Mouse (Mus musculus) neural tube, embryonic 14.5 days (tissue): Measurements from ENCODE around the gene Abcg1. TPM values are rescaled to one million over a fixed set of nuclear protein-coding genes. Genes with fewer than 3 reads are reported as not detected.

Source experiments
- ATAC-seq: fragments of 200-750 bp; cut with Nextera tagmentation; 2 replicates; pipeline ENCODE4 v1.8.0; 2017; ENCODE audit warnings: low read depth, mild to moderate bottlenecking, moderate TSS enrichment, moderate library complexity
- H3K27ac ChIP-seq: fragments of 300-500 bp; sonication (generic); 2 replicates; pipeline ENCODE4 v1.5.1; 2014; ENCODE audit warnings: low read depth, mild to moderate bottlenecking, control low read depth, low read length, moderate library complexity, mixed read lengths
- H3K27me3 ChIP-seq: fragments of 300-500 bp; sonication (generic); 2 replicates; pipeline ENCODE4 v1.6.1; 2014; ENCODE audit warnings: low read length; ENCODE audit not compliant: control insufficient read depth, insufficient read depth
- H3K36me3 ChIP-seq: fragments of 300-500 bp; sonication (generic); 2 replicates; pipeline ENCODE4 v1.6.1; 2014; ENCODE audit warnings: low read length, mixed read lengths; ENCODE audit not compliant: control insufficient read depth, insufficient read depth
- H3K4me1 ChIP-seq: fragments of 300-500 bp; sonication (generic); 2 replicates; pipeline ENCODE4 v1.6.1; 2014; ENCODE audit warnings: low read length; ENCODE audit not compliant: control insufficient read depth, insufficient read depth
- H3K4me2 ChIP-seq: fragments of 300-500 bp; sonication (generic); 2 replicates; pipeline ENCODE4 v1.6.1; 2014; ENCODE audit warnings: mild to moderate bottlenecking, low read depth, low read length, control low read depth
- H3K4me3 ChIP-seq: fragments of 300-500 bp; sonication (generic); 2 replicates; pipeline ENCODE4 v1.5.1; 2014; ENCODE audit warnings: low read depth, low read length, control low read depth, mixed read lengths
- H3K9ac ChIP-seq: fragments of 300-500 bp; sonication (generic); replicated peaks from 2 replicates; pipeline ENCODE4 v1.6.1; 2014; ENCODE audit warnings: low read depth, mild to moderate bottlenecking, control low read depth, low read length, mixed read lengths
- H3K9me3 ChIP-seq: fragments of 300-500 bp; sonication (generic); 2 replicates; pipeline ENCODE4 v1.6.1; 2016; ENCODE audit warnings: low read length; ENCODE audit not compliant: control insufficient read depth
- WGBS: fragments of 180-500 bp; shearing (Covaris S2); extraction: QIAGEN DNeasy Blood & Tissue Kit; methylation state at CpG from one replicate; pipeline ENCODE4 v1.1.7; 2014; 5-methylcytosine and 5-hydroxymethylcytosine counted together
- polyA plus RNA-seq: library from polyadenylated mRNA; unstranded; fragments of >200 nt; fragmentation: Nextera tagmentation; extraction: Ambion mirVana; gene quantifications from 2 replicates; pipeline ENCODE4 v1.2.1, GENCODE M21; 2014

Abcg1 gene
- polyA plus RNA-seq, 1 experiment from 2014 or later, result 20.5 TPM

DNA sequence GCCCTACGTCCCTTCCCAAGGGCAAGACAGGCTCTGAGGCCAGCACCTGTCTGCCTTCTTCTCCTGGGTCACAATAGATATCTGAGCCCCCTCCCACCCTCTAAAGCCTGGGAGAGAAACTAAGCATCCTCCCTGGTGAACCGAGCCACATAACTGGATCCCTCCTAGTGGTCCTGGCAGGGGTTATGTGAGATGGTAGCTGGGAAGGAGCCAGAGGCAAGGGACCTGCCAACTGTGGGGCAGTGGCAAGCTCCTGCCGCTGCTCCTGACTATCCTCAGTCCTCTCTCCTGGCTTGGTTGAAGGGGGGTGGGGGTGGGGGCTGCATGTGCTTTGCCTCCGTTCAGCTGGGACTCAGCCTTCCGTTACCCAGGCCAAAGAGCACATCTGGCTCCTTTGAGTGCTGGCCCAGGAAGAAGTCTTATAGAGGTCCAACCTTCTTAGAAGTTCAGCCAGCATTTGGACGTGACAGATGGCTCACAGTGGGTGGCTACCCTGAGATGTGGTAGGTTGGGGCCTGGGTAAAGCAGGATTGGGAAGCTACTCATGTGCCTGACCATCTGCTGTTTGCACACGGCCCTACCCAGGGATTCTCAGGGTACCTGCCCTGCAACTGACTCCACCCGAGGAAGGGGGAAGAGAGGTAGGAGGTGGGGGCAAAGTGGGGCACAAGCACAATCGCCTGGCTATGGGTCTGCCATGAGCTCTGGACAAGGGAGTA lies 68.2 kb downstream of the Abcg1 start:
- H3K27me3 ChIP-seq, result no peaks in the 10 kb centered on the region
- no peak overlapping the region for H3K27ac ChIP-seq
- H3K4me1 ChIP-seq, result no peaks in the 10 kb centered on the region
- no peak overlapping the region for H3K9ac ChIP-seq
- H3K9me3 ChIP-seq, result no peaks in the 10 kb centered on the region
- no peak overlapping the region for H3K4me3 ChIP-seq
- H3K4me2 ChIP-seq, result no peak overlapping the region
- no peaks in the 10 kb centered on the region for H3K36me3 ChIP-seq
- no peak for ATAC-seq
- 46% methylated on average over 9 of the region's 9 CpGs for WGBS

- ATAC-seq, result no peak
- Histone ChIP-seq H3K9me3 (no peaks in the 10 kb centered on the region), H3K27ac (no peak overlapping the region), H3K4me1 (no peaks in the 10 kb centered on the region), H3K4me2 (no peak overlapping the region), H3K36me3 (no peaks in the 10 kb centered on the region), H3K27me3 (no peaks in the 10 kb centered on the region), H3K9ac (no peak overlapping the region), H3K4me3 (no peak overlapping the region)
- WGBS, result 86% methylated on average over 9 of the region's 9 CpGs
These were observed 71.3 kb downstream of the Abcg1 start for GRCm38 (mm10) chr17:31128708-31129318.

- Histone ChIP-seq H3K9ac (no peak within 1 kb of the TSS), H3K27ac (no peak within 1 kb of the TSS), H3K36me3 (no peaks in the 10 kb centered on the region), H3K4me1 (no peaks in the 10 kb centered on the region), H3K9me3 (no peaks in the 10 kb centered on the region), H3K4me2 (no peak within 1 kb of the TSS), H3K27me3 (no peaks in the 10 kb centered on the region), H3K4me3 (no peak within 1 kb of the TSS)
- no peak for ATAC-seq
- 23% methylated on average over 2 of the region's 2 CpGs for WGBS
These were observed 72.0 kb downstream of the Abcg1 start, which contains the start of gene Tff3 for GRCm38 (mm10) chr17:31129452-31129851. Gene Tff3, minus strand, starts transcription at chr17:31129646.

- no peaks in the 10 kb centered on the region for H3K4me1 ChIP-seq
- no peak for ATAC-seq
- H3K4me2 ChIP-seq, result no peak overlapping the region
- H3K9me3 ChIP-seq, result no peaks in the 10 kb centered on the region
- no peak overlapping the region for H3K27ac ChIP-seq
- WGBS, result 87% methylated on average over 10 of the region's 10 CpGs
- H3K9ac ChIP-seq, result no peak overlapping the region
- H3K4me3 ChIP-seq, result no peak overlapping the region
- no peaks in the 10 kb centered on the region for H3K36me3 ChIP-seq
- H3K27me3 ChIP-seq, result no peaks in the 10 kb centered on the region
These were observed 73.9 kb downstream of the Abcg1 start for GRCm38 (mm10) chr17:31131269-31131821.

DNA sequence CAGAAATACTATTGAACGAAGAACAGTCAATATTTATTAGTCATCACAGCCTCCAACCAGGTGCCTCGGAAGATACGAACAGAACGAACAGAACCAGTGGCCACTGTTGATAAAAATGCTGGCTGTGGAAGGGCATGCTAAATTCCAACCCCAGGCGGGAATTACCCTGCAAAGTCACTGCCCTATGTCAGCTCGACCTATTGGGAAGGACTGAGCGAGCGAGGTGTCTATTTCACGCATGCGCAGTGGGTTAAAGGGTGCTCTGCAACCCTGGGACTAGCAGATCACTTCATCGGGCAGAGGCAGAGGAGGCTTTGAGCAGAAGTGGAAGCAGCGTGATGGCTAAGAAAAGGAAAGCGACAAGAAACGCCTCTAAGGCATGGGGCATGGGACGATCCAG lies 76.3 kb downstream of the Abcg1 start:
- no peak overlapping the region for H3K4me2 ChIP-seq
- H3K9me3 ChIP-seq, result no peaks in the 10 kb centered on the region
- H3K36me3 ChIP-seq, result no peaks in the 10 kb centered on the region
- 82% methylated on average over 15 of the region's 15 CpGs for WGBS
- H3K9ac ChIP-seq, result no peak overlapping the region
- ATAC-seq, result no peak
- H3K4me3 ChIP-seq, result no peak overlapping the region
- no peak overlapping the region for H3K27ac ChIP-seq
- no peaks in the 10 kb centered on the region for H3K27me3 ChIP-seq
- H3K4me1 ChIP-seq, result no peaks in the 10 kb centered on the region

- no peaks in the 10 kb centered on the region for H3K9me3 ChIP-seq
- H3K4me3 ChIP-seq, result no peak overlapping the region
- H3K4me2 ChIP-seq, result no peak overlapping the region
- H3K9ac ChIP-seq, result no peak overlapping the region
- no peak overlapping the region for H3K27ac ChIP-seq
- H3K4me1 ChIP-seq, result no peaks in the 10 kb centered on the region
- 77% methylated on average over 6 of the region's 6 CpGs for WGBS
- H3K36me3 ChIP-seq, result no peaks in the 10 kb centered on the region
- no peak for ATAC-seq
- H3K27me3 ChIP-seq, result no peaks in the 10 kb centered on the region
These were observed 77.4 kb downstream of the Abcg1 start for GRCm38 (mm10) chr17:31134913-31135312.

DNA sequence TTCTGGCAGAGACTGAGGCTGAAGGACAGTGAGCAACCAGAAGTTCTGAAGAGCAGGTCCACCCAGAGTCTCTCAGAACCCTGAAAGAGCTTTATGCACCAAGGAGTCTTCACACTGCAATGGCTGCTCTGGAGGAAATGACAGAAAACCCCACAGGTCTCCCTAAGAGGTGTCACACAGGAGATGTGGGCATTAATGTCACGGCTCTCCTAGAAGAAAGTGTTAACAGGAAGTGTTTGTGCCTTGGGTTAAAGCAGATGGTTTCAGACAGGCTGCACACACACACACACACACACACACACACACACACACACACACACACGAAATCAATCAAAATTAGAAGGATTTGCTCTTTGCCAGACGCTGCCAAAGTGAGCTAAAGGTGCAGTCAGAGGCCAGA lies 78.8 kb downstream of the Abcg1 start:
- Histone ChIP-seq H3K36me3 (no peaks in the 10 kb centered on the region), H3K4me3 (no peak overlapping the region), H3K27me3 (no peaks in the 10 kb centered on the region), H3K27ac (no peak overlapping the region), H3K4me1 (no peaks in the 10 kb centered on the region), H3K9ac (no peak overlapping the region), H3K4me2 (no peak overlapping the region), H3K9me3 (no peaks in the 10 kb centered on the region)
- ATAC-seq, result no peak
- WGBS, result 55% methylated on average over 3 of the region's 3 CpGs

DNA sequence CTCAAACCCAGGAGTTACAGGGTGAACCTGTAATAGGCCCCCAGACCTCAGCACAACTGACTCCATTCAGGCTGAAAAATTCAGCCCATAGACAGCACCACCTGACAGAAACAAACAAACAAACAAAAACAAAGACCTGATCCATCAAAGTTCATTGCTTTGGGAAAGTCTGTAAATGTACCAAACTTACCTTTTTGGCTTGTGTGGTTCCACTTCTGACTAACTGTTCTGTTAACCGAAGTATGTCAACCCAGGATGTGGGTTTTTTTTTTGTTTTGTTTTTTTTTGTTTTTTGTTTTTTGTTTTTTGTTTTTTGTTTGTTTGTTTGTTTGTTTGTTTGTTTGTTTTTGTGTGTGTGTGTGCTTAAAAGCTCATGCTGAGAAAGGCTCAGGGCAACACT lies 79.3 kb downstream of the Abcg1 start:
- Histone ChIP-seq H3K9ac (no peak overlapping the region), H3K4me2 (no peak overlapping the region), H3K4me3 (no peak overlapping the region), H3K27ac (no peak overlapping the region), H3K27me3 (no peaks in the 10 kb centered on the region), H3K9me3 (no peaks in the 10 kb centered on the region), H3K36me3 (no peaks in the 10 kb centered on the region), H3K4me1 (no peaks in the 10 kb centered on the region)
- 92% methylated on average over 1 of the region's 1 CpGs for WGBS
- no peak for ATAC-seq

- Histone ChIP-seq H3K4me2 (no peak overlapping the region), H3K36me3 (no peaks in the 10 kb centered on the region), H3K4me1 (no peaks in the 10 kb centered on the region), H3K27ac (no peak overlapping the region), H3K9me3 (no peaks in the 10 kb centered on the region), H3K9ac (no peak overlapping the region), H3K4me3 (no peak overlapping the region), H3K27me3 (no peaks in the 10 kb centered on the region)
- no peak for ATAC-seq
- 17% methylated on average over 5 of the region's 5 CpGs for WGBS
These were observed 80.9 kb downstream of the Abcg1 start for GRCm38 (mm10) chr17:31138398-31138797.
